Mouse (Mus musculus): ENCODE results near the gene Fuca1. TPM values are rescaled to one million over a fixed set of nuclear protein-coding genes. Genes with fewer than 3 reads are reported as not detected.
"Not testable (repeated sequence)": the region's sequence is repeated elsewhere in the genome, so short reads cannot be mapped to it uniquely, and the experiment has no call there.

Fuca1 gene
- total RNA-seq, 2 experiments from 2014 or later: 34.0 to 39.0 TPM

DNA sequence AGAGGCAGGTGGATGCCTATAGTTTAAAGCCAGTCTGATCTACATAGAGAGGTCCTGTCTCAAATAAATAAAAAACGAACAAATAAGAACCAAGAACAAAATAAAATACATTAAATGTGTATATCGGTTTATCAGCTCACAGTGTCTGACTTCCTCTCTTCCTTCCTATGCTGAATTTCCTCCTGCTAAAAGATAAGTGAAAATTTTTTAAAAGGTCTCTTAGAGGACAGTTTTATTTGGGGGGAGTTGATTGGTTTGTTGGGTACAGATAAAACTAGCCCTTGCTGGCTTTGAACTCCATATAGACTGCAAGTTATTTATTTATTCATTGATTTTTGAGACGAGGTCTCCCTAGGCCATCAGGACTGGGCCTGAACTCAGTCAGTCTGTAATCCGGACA, 7.1 kb upstream of the Fuca1 start:
- no peak for DNase-seq (ENCODE audit: low spot score in 2 of 2)
- intact Hi-C loops (cut with DNase I): no loop called here

DNA sequence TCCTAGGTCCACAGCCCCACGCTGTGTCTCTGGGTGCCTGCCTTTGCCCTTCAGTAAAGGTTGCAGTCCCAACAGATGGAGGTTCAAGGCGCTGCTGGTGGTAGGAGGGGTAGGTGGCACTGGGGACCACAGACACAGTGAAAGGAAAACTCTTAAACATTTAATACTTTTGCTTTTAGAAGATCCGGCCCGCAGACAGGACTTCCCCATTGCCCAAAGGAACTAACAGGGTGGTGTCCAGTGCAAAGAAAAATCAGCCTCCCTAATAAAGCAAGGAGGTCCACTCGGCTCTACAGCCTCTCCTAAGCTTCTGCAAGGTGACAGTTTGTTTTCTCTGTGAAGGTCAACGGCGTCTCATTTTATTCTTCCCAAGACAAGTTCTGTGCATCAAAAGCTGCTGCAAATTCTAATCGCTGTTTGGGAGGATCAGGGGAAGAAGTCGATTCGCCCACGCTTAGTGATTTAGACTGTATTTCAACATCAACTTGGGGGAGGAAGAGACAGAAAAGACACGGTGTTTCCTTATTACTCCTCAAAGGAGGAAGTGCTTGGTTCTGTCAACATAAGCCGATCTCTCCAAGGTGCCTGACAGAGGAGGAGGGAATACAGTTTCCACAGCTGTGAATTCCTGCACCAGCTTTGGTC, 1.8 kb upstream of the Fuca1 start:
- DNase-seq (ENCODE audit: low spot score in 2 of 2): no peak
- intact Hi-C loops (cut with DNase I): no loop called here

DNA sequence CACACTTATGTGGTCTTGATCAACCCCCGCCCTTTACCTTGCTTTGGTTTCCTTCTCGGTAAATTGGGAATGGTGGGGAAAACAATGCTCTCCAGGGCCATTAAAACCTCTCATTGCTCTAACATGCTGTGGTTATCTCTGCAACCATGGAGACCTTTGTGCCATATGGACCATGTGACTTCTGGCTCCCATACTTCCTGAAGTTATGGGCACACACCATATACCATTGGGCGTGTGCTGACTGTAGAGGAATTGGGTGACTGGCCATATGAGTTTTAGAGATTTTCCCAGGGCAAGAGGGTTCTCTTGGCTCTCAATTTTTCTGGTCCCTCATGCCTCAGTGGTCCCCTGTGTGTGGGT, 1.3 kb upstream of the Fuca1 start:
- no peak for DNase-seq (ENCODE audit: low spot score in 2 of 2)

DNA sequence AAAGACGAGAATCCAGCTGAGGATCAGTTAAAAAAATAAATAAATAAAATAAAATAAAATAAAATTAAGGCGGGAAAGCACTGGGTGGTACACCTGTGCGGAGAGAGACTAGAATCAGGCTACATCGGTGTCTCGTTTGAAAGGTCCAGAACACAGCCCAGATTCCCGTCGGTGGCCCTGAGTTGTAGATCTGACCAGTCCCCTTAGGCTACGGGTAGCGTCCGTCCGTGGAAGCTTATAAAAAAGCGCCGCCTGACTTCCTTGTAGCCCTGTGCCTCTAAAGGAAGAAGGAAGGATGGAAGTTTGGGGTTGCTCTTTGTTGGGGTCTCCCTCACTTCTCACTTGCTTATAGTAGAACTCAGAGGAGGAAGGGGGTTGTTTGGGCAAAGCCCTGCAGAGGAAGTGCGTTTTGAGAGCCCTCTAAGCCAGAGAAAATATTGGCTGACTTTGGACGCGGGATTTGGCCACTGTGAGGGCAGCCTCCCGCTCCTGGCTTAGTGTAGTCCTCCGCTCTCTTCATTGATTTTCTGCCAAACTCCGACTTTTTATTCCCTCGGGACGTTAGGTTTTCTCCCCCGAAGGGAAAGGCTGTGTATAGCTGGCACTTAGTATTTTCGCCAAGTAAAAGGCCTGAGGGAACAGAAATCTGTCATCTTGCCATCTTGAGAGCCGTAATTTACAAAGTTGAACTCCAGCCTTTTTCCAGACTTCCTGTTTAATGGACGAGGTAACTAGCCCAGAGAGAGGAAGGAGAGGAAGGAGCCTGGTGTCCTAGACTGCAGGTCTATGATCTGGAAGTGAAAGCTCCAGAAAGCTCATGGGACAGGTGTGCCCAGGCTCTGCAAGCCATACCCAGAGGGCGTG, 954 bp downstream of the Fuca1 start:
- intact Hi-C loops (cut with DNase I): no loop called here
- no peak for DNase-seq (ENCODE audit: low spot score in 2 of 2)

More for the DNA sequence above, 1.3 kb upstream of the Fuca1 start:
- intact Hi-C loops (cut with DNase I): no loop called here

DNA sequence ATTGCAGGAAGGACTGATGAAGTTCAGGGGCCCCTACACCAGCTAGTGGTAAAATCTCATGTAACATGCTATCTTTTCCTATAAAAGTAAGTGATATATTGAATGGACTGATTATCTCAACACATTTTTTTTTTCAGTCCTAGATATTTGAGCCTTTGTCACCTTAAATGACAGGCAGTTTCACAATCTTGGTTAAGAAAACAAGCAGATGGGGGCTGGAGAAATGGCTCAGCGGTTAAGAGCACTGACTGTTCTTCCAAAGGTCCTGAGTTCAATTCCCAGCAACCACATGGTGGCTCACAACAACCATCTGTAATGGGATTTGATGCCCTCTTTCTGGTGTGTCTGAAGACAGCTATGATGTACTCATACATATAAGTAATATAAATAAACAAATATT, 1.7 kb downstream of the Fuca1 start:
- intact Hi-C loops (cut with DNase I): no loop called here
- no peak for DNase-seq (ENCODE audit: low spot score in 2 of 2)

DNA sequence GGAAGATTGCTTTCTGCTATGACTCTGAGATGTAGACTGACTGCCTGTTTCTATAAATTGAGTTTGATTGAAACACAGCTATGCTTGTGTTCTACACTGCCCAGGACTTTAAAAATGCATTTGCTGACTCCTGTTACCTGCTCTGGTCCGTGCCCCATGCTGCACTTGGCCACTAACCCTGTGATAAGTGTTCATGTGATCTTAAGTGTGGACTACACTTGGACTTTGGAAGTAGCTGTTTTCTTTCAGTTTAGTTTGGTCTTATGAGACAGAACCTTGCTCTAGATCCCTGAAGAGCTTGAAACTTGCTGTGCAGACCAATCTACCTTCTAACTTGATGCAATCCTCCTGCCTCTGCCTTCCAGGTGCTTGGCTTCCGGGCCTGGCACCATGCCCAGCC, 3.9 kb downstream of the Fuca1 start:
- DNase-seq (ENCODE audit: low spot score in 2 of 2): no peak
- intact Hi-C loops (cut with DNase I): no loop called here

DNA sequence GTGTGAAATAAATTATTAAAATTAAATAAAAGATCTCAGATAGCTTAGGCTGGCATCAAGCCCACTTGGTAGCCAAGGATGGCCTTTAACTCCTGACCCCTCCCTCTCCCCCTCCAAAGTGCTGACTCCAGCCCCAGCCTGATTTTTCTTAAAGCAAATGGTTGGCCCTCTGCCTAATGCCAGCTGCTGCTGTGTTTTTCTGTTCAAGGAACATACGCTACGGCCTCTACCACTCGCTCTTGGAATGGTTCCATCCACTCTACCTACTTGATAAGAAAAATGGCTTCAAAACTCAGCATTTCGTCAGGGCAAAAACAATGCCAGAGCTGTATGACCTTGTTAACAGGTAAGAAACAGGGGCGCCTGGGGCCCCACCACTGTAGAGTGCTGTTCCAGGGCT, 4.8 kb downstream of the Fuca1 start:
- intact Hi-C loops (cut with DNase I): no loop called here
- DNase-seq (ENCODE audit: low spot score in 2 of 2): no peak

DNA sequence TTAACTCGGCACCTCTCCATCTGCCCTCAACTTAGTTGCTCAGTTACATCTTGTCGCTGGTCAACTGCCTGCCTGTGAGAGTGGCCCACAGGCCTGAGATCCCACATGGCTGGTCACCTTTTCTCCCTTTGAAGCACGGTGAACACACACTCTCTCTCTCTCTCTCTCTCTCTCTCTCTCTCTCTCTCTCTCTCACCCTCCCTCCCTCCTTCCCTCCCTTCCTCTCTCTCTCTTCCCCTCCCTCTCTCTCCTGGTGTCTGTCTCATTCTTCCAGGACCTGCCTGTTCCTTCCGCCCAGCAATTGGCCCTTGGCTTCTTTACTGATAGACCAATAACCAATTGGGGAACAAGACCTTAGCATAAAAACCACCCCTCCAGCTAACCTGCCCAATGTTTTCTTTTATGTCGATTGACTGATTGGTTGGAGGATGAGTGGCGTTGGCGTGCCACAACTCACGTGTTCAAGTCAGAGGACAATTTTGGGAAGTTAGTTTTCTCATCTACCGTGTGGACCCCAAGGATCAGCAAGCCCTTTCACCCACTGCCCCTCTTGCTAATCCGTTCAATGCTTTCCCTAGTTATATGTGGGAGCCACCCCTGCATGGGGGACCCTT, 5.8 kb downstream of the Fuca1 start:
- intact Hi-C loops (cut with DNase I): no loop called here
- DNase-seq (ENCODE audit: low spot score in 2 of 2): no peak

DNA sequence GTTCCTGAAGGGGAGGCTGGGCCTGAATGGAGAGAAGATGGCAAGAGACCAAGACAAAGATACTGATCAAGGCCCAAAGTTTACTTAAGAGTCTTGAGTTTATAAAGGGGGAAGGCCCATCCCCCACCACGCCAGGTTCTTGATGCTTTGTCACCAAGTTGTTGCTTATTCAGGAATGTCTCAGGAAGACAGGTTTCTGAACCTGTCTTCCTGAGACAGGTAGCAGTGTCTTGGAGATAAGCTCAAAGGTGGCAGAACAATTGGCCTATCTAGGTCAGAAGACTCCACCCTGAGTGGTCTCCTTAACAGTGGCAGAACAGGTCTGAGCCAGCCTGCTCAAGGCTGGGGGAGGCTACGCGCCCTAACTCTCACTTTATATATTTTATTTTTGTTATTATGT, 6.3 kb downstream of the Fuca1 start:
- intact Hi-C loops (cut with DNase I): no loop called here
- no peak for DNase-seq (ENCODE audit: low spot score in 2 of 2)

DNA sequence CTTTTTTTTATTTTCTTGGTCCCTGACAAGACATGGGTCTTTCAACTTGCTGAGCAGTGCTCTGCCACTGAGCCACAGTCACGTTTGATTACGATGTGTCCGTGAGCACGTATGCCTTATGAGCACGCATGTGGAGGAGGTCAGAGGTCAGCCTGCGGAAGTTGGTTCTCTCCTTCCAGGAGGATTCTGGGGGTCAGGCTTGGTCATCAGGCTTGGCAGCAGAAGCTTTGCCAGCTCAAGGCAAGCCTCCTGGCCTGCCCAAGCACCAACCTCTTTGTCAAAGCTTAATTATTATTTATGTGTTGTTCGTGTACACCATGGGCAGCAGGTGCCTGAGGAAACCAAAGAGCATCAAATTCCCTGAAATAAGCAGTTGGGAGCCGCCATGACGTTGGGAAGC, 7.8 kb downstream of the Fuca1 start:
- intact Hi-C loops (cut with DNase I): no loop called here
- no peak for DNase-seq (ENCODE audit: low spot score in 2 of 2)

DNA sequence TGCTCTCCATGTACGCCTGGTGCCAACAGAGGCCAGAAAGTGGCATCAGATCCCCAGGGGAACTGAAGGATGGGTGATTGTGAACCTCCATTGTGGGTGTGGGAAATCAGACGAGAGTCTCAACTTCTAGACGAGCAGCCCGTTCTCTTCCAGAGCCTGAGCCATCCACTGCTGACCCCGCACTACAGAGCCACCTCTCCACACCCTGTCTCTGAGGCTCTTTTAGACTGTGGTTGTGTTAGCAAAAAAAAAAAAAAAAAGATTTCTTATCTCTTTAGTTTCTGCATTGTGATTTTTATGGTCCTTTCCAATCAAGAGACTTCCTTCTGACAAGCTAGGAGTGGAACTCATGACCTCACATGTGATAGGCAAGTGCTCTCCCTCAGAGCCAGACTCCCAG, 8.9 kb downstream of the Fuca1 start:
- intact Hi-C loops (cut with DNase I): no loop called here
- no peak for DNase-seq (ENCODE audit: low spot score in 2 of 2)

DNA sequence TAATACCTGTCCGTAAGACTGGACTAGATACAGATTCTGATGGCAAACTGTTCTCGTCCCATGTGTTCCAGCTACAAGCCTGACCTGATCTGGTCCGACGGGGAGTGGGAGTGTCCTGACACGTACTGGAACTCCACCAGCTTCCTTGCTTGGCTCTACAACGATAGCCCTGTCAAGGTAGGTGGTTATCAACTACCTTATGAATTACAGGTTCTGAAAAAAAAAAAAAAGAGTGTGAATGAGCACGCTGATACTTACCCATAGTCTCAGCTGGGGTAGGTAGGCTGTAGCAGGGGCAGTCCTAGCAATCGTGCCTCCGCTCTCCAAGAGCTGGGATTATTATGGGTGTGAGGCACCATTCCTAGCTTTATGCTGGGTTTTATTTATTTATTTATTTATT, 9.3 kb downstream of the Fuca1 start:
- no peak for DNase-seq (ENCODE audit: low spot score in 2 of 2)
- intact Hi-C loops (cut with DNase I): no loop called here

DNA sequence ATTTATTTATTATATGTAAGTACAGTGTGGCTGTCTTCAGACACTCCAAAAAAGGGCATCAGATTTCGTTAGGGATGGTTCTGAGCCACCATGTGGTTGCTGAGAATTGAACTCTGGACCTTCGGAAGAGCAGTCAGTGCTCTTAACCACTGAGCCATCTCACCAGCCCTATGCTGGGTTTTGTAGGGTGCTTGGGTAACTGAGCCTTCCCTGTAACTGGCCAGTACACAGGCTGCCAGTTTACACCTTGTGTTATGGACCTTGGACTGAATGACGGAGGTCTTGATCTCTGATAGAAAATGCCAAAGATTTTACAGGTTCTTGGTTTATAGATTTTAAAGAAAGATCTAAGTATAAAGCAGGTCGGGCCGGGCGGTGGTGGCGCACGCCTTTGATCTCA, 9.7 kb downstream of the Fuca1 start:
- intact Hi-C loops (cut with DNase I): no loop called here
- no peak for DNase-seq (ENCODE audit: low spot score in 2 of 2)

DNA sequence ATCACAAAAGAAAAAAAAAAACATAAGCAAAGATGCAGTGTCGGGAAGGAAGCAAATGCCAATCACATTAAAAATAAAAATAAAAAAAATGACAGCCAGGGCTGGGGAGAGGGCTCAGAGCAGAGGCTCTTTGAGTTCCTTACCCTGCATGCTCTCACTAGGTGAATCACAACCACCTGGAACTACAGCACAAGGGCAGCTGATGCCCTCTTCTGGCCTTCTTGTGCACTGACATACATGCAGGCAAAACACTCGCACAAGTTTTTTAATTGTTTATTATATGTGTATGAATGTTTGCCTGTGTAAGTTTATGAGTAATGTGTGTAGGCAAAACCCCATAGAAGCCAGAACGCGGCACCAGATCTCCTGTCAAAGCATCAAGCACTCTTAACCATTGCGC, 11.3 kb downstream of the Fuca1 start:
- intact Hi-C loops (cut with DNase I): no loop called here
- DNase-seq (ENCODE audit: low spot score in 2 of 2): no peak

DNA sequence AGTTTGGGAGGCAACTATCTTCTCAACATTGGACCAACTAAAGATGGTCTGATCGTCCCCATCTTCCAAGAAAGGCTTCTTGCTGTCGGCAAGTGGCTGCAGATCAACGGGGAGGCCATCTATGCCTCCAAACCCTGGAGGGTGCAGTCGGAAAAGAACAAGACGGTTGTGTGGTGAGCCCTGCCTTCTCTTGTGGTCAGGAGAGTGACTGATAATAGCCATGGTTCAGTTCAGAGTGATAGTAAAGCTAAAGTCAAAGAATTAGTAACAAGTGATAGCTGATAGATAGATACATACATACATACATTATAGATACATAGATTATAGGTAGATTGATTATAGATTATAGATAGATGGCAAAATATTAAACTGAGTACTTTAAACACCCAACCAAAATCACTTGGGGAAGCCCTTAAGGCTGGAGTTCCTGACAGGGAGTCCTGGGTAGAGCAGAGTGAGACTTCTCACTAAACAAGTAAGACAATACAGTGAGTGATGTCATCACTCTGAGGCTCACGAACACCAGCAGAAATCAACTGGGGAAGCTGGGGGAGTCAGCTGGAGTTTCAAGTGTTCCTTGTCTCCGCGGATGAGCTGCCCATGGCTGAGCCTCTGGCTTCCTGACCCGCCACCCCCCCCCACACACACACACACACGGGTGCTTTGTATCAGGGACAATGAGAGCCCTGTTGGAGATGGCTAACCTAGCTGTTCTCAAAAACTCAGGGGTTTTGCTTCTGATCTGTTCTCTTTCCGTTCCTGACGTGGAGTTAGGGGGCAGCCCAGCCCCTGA, 14.4 kb downstream of the Fuca1 start:
- intact Hi-C loops (cut with DNase I): no loop called here
- no peak for DNase-seq (ENCODE audit: low spot score in 2 of 2)

DNA sequence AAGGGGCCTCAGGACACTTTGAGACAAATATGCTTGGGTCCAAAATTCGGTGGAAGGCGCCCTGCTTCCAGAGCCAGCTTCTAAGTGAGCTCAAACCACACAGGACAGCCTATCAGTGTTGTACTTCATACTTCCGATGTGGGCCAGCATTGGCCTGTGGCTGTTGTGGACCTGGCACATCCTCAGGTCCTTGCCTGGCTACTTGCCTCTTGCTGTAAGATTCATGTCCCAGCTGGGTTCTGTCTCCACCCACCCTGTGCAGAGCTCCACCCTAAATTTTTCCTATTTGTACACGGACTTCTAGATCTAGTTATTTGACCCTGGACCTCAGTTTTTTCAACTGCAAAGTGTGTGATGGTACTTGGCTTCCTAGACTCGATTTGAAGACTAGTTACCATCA, 15.0 kb downstream of the Fuca1 start:
- intact Hi-C loops (cut with DNase I): no loop called here
- no peak for DNase-seq (ENCODE audit: low spot score in 2 of 2)

DNA sequence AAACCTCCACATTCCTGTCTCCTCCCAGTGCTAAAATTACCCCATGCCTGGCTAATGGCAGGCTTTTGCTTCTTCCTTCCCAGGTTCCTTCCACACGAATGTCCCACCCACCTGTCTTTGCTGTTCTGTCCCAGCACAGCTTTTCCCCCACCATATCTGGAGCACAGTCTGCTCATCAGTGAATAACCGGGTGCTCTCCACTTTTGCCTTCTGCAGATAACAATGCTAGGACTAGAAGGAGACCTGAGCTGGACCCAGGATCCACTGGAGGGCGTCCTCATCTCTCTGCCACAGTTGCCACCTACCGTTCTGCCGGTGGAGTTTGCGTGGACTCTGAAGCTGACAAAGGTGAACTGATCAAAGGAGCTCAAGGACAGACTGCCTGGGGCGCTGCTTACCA, 18.3 kb downstream of the Fuca1 start:
- no peak for DNase-seq (ENCODE audit: low spot score in 2 of 2)
- intact Hi-C loops (cut with DNase I): no loop called here

DNA sequence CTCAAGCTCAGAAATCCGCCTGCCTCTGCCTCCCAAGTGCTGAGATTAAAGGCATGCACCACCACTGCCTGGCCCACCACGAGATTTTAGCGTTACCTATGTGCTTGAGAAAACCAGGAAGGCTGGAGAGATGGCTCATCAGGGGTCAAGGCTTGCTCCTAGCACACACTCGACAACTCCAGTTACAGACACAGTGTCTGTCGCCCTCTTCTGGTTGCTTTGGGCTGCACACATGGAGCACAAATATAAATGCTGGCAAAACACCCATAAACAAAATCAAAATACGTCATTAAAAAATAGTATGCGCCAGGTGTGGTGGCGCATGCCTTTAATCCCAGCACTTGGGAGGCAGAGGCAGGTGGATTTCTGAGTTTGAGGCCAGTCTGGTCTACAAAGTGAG, 20.5 kb downstream of the Fuca1 start:
- intact Hi-C loops (cut with DNase I); DNase-seq (ENCODE audit: low spot score in 2 of 2): not testable (repeated sequence)

DNA sequence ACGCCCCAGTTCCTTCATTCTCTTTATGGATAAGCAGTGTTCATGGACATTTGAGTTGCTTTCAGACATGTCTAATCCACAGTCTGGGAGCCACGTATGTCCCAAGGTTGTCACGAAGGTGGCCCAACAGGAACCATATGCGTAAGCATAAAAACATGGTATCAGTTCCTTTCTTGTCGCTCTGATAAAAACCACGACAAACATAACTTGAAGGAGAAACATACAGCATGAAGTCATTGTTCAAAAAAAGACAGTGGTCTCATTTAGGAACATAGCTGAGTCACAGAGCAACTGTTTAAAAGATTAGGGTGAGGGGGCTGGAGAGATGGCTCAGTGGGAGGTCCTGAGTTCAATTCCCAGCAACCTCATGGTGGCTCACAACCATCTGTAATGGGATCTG, 21.7 kb downstream of the Fuca1 start:
- DNase-seq (ENCODE audit: low spot score in 2 of 2): no peak
- intact Hi-C loops (cut with DNase I): no loop called here

DNA sequence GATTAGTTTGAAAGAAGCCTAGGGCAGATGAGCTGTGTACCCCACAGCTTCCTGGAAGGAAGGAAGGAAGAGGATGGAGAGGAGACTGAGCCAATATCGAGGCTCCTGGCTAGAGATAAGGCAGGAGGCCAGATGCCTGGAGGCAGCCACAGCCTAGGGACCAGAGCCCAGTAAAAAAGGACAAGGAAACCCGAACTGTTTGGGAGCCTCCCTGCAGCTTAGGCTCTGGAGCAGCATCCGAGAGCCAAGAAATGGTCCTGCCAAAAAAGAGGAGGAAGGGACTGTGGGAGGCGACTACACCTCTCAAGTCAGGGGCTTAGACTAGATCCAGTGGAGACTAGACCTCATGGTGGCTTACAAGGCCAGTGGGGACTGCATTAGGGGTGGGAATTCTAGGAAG, 22.9 kb downstream of the Fuca1 start:
- no peak for DNase-seq (ENCODE audit: low spot score in 2 of 2)
- intact Hi-C loops (cut with DNase I): no loop called here
